Mouse (Mus musculus) cerebellum, adult 2 months (tissue): Measurements from ENCODE around the gene Parp8.

Experiments used
- CTCF ChIP-seq: fragments of 200-500 bp; IDR thresholded peaks from 2 replicates; pipeline ENCODE4 v1.5.1; 2011; ENCODE audit warnings: low read depth, mild to moderate bottlenecking, control low read depth, low read length, moderate library complexity, borderline replicate concordance; ENCODE audit not compliant: insufficient read depth
- POLR2A ChIP-seq: fragments of 200-500 bp; IDR thresholded peaks from 2 replicates; pipeline ENCODE4 v1.6.1; 2011; ENCODE audit warnings: low read length, control low read depth, borderline replicate concordance; ENCODE audit not compliant: insufficient read depth

DNA sequence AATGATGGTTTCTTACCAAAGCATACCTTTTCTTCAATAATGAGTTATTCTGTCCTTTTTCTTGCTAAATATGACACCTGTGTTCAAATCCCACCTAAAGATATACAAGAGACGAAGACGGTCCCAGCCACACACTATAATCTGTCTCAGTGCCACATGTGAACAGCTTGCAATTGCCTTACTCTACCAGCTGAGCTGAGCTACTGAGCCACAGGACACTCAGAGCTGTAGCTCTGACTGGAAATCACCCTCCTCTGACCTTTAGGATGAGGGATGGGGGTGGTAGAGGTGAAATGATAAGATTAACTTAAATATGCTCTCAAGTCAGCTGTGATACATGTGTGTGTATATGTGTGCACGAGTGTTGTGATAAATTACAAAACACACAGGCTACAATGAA lies 57.9 kb downstream of the Parp8 start:
- no peak for TF ChIP-seq POLR2A
- no peak for TF ChIP-seq CTCF
